Mouse (Mus musculus) forelimb bud, embryonic 11.5 days (tissue): ENCODE measurements at regions not wholly inside any gene's neighbourhood (a gene's known extent, or its start where the extent isn't known, plus 50 kb on each side); places are given as distances from the start of the nearest gene placed in this dataset.

Source experiments
- DNase-seq: peaks from one replicate; pipeline ENCODE4 v3.0.0-alpha.2; 2012; ENCODE audit warnings: low read depth, low spot score

- DNase-seq, result no peak
These were observed 185.0 kb upstream of the Marcks start for GRCm38 (mm10) chr10:37323689-37324088.

GRCm38 (mm10) chr10:37322809-37323208 lies 184.1 kb upstream of the Marcks start:
- DNase-seq, result no peak

GRCm38 (mm10) chr10:37322310-37322709 lies 183.6 kb upstream of the Marcks start:
- no peak for DNase-seq

GRCm38 (mm10) chr10:37321171-37321570 lies 182.5 kb upstream of the Marcks start:
- no peak for DNase-seq

- no peak for DNase-seq
These were observed 181.2 kb upstream of the Marcks start for GRCm38 (mm10) chr10:37319746-37320430.

- no peak for DNase-seq
These were observed 178.0 kb upstream of the Marcks start for GRCm38 (mm10) chr10:37316701-37317100.

GRCm38 (mm10) chr10:37315804-37316203 lies 177.1 kb upstream of the Marcks start:
- DNase-seq, result no peak

- DNase-seq, result no peak
These were observed 176.2 kb upstream of the Marcks start for GRCm38 (mm10) chr10:37314746-37315430.

GRCm38 (mm10) chr10:37313461-37313860 lies 174.7 kb upstream of the Marcks start:
- DNase-seq, result no peak

GRCm38 (mm10) chr10:37310266-37310945 lies 171.7 kb upstream of the Marcks start:
- no peak for DNase-seq

GRCm38 (mm10) chr10:37304656-37305055 lies 165.9 kb upstream of the Marcks start:
- no peak for DNase-seq

GRCm38 (mm10) chr10:37300181-37300889 lies 161.6 kb upstream of the Marcks start:
- peak; percentile 35 for DNase-seq

GRCm38 (mm10) chr10:37298689-37299421 lies 160.1 kb upstream of the Marcks start:
- no peak for DNase-seq

- DNase-seq, result no peak
These were observed 155.5 kb upstream of the Marcks start for GRCm38 (mm10) chr10:37294231-37294630.

- no peak for DNase-seq
These were observed 154.6 kb upstream of the Marcks start for GRCm38 (mm10) chr10:37293292-37293691.

- DNase-seq, result no peak
These were observed 153.1 kb upstream of the Marcks start for GRCm38 (mm10) chr10:37291639-37292495.

- no peak for DNase-seq
These were observed 151.4 kb upstream of the Marcks start for GRCm38 (mm10) chr10:37289964-37290704.

- DNase-seq, result no peak
These were observed 147.6 kb upstream of the Marcks start for GRCm38 (mm10) chr10:37286305-37286704.

GRCm38 (mm10) chr10:37282951-37283350 lies 144.2 kb upstream of the Marcks start:
- no peak for DNase-seq

- no peak for DNase-seq
These were observed 142.1 kb upstream of the Marcks start for GRCm38 (mm10) chr10:37280823-37281222.
